Mouse (Mus musculus): ENCODE data around the gene Pde10a.

DNA sequence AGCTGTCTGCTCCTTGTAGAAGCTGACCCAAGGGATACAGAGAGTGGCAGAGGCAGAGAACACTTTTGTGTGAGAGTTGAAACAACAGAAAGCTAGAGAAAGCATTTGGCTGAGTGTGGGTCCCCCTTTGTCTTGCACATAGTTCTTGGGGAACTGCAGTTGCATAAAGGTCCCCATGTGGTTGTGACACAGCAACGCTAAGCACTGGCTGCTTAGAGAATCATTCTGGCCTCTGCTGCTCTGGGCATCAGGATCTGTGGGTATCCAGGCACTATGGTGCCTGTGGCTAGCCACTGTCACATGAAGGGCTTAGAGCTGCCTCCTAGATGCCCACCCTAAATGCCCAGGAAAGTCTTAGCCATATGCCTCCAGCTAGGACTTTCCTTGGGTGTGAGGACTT is 27.0 kb upstream of the Pde10a start:
- TF ChIP-seq FLI1 (IDR thresholded peaks at IDR 0.05; ENCODE audit: low read length) (no peak), GATA1 (IDR thresholded peaks at IDR 0.05; ENCODE audit: borderline replicate concordance, low read length) (no peak)

Data from megakaryocyte, embryonic 14.5 days (primary cell).